Mouse (Mus musculus) retina, adult 2 months (tissue): ENCODE results near the gene 2610002M06Rik.

Experiments
- DNase-seq: peaks from one replicate; pipeline ENCODE4 v3.0.0-alpha.2; 2012; ENCODE audit warnings: low read depth, low spot score

2610002M06Rik gene

GRCm38 (mm10) chrX:107816218-107816554 is at the start of gene 2610002M06Rik:
2610002M06Rik (minus strand) TSS chrX:107816334.
- peak; percentile 67 for DNase-seq

- DNase-seq: no peak
Observed at GRCm38 (mm10) chrX:107858165-107858564, 42.0 kb upstream of the 2610002M06Rik start.

GRCm38 (mm10) chrX:107816726-107817125 is 592 bp upstream of the 2610002M06Rik start:
- DNase-seq: no peak

DNA sequence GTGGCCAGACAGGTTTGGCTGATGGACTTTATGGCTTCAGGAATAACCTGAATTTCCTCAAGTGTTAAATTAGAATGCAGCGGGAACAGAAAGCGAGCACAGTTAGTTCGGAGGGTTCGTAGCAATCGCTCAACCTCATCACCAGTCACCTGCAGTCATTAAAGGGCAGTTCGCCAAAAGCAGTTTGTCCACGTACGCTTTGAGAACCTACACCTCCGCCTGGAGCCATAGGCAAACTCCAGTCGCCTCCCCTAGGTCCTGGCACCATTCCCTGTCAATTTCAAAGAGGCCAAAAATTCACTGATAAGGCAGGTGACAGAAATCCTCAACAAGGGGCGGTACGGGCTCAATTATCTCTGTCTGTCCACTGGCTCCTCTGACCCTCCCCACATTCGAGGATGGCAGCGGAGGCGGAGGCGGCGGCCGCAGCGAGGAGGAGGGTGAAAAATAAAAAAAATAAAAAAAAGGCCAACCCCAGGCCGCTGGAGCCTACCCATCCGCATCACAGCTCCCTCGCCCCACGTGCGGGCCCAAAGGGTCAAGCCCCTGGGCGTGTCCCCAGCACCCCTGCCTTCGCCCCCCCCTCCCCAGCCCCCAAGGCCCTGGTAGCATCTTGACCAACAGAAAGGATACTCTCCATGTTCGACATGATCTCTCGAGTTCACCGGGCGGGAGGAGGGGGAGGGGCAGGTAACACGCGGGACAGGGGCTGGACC is 474 bp downstream of the 2610002M06Rik start:
- DNase-seq: peak; percentile 4

DNA sequence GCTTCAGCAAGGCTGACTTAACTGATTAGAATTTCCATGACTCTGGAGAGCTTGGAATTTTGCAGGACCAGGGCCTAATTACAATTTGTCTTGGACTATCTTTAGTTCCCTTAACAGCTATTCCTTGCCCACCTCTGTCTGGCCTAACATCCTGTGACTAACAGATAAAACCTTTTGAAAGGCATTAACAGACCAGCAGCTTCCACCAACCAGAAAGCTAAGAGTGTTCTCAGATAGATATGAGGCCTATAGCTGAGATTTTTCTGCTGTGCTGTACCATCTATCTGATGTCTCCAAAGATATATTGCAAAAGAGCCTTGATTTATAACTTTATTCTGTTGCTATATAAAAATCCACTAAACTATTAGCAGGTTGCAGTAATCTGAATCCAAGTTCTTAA is 4.0 kb downstream of the 2610002M06Rik start:
- DNase-seq: no peak

DNA sequence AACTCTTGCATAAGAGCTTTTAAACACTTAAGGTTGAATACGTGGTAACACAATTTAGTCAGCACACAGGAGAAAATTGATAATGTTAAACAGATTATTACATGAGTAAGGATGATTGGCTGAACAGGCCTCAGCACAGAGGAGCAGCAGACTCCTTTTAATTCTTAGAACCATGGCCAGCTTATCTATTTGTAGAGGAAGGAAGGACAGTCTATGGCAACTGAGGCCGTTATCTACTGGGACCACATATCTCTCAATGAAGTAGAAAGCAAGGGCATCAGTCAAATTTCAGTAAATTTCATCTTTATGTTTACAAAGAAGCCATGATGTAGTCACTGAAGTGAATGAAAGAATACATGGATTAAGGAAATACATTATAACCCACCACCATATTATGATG is 19.2 kb downstream of the 2610002M06Rik start:
- DNase-seq: no peak

- no peak for DNase-seq
Observed at GRCm38 (mm10) chrX:107795785-107796184, 20.3 kb downstream of the 2610002M06Rik start.

GRCm38 (mm10) chrX:107792290-107792689 is 23.8 kb downstream of the 2610002M06Rik start, which contains the start of gene Tent5d:
Tent5d (plus strand) TSS chrX:107792590.
- no peak for DNase-seq

DNA sequence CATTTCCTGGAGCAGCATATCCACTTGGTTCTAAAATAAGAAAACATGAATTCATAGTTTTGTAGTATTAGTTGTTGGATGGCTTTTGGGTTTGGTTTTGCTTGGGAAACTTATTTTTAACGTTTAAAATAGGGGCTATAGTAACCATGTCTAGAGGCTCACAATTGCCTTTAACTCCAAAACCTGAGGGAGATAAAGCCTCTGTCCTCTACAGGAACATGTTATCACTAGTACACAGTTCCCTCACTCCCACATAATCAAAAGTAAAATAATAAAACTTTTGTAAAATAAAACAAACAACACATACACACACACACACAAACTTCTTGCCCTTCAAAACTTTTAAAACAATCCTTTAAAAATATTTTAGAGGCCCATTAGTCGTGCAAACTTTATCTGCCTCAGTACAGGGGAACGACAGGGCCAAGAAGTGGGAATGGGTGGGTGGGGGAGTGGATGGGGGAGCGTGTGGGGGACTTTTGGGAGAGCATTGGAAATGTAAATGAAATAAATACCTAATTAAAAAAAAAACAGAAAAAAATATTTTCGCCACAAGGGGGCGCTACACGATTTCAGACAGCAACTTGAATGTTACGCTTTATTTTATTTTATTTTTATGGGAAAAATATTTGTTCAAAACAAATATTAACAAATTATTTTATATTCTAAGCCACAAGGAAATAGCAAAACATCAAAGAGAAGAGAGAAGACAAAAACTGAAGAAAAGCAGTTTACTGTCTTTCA is 25.2 kb downstream of the 2610002M06Rik start:
- no peak for DNase-seq

DNA sequence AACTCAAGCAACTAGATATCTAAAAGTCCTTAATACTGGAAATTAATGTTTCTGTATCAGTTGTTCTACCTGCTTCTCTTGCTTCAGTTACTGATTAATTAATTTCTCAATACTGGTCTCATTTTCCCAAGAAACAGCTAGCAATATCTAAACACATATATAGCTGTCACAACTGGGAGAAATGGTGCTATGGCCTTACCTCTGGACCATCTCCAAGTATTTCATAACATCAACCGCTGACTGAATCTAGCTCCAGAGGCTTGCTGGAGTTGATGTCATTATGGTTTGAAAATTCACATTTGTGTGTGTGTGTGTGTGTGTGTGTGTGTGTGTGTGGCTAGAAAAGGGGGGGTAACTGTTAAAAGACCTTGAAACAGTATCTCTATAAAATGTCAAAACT is 26.0 kb downstream of the 2610002M06Rik start:
- DNase-seq: no peak

GRCm38 (mm10) chrX:107767896-107768295 is 48.2 kb downstream of the 2610002M06Rik start:
- no peak for DNase-seq
